Mouse (Mus musculus) liver, adult 2 months (tissue): ENCODE measurements around the gene Cdh22.

Source experiments
- CTCF ChIP-seq: fragments of 200-500 bp; IDR thresholded peaks from 2 replicates; pipeline ENCODE4 v1.5.1; 2011; ENCODE audit warnings: low read depth, low read length, control low read depth
- POLR2A ChIP-seq: fragments of 200-500 bp; IDR thresholded peaks from 2 replicates; pipeline ENCODE4 v1.6.1; 2011; ENCODE audit warnings: low read length, control low read depth; ENCODE audit not compliant: insufficient read depth; ENCODE audit errors: extremely low read depth

GRCm38 (mm10) chr2:165070096-165070816 lies 164.4 kb downstream of the Cdh22 start:
- peak; percentile 59 for TF ChIP-seq CTCF
- no peak for TF ChIP-seq POLR2A
